19 mouse cellular contexts compared by ENCODE assay signal in genomic region chr8:109485530-109485929, GRCm38 (mm10). TPM values are rescaled to one million over a fixed set of nuclear protein-coding genes. Genes with fewer than 3 reads are reported as not detected.
"Had no signal": no experiment of that assay in that cellular context is flagged by ENCODE, and none has a peak within 500 bp of the region (broad histone marks: within the 10 kb centered on the region; RNA-seq: fewer than 3 reads in every experiment).

No protein-coding gene starts in this region.

- H3K4me1 ChIP-seq: liver, embryonic 12.5 days; lung, embryonic 15.5 days; megakaryocyte, embryonic 14.5 days; midbrain, embryonic 15.5 days; stomach, embryonic 15.5 days had no signal

- H3K27ac ChIP-seq: liver, embryonic 12.5 days; liver, embryonic 14.5 days; lung, embryonic 15.5 days; midbrain, embryonic 13.5 days; midbrain, embryonic 15.5 days; stomach, embryonic 15.5 days; stomach, postnatal 0 days had no signal

- H3K9ac ChIP-seq: liver, embryonic 12.5 days; liver, embryonic 14.5 days; lung, embryonic 15.5 days; midbrain, embryonic 13.5 days; midbrain, embryonic 15.5 days; stomach, embryonic 15.5 days had no signal

- ATAC-seq: liver, embryonic 12.5 days; lung, postnatal 0 days; midbrain, embryonic 13.5 days; midbrain, embryonic 15.5 days had no signal

- H3K4me2 ChIP-seq: liver, embryonic 12.5 days; lung, embryonic 15.5 days; midbrain, embryonic 11.5 days; midbrain, embryonic 13.5 days; midbrain, embryonic 15.5 days; stomach, embryonic 15.5 days had no signal

- H3K9me3 ChIP-seq: liver, embryonic 12.5 days; lung, embryonic 15.5 days; midbrain, embryonic 13.5 days; midbrain, embryonic 15.5 days; stomach, embryonic 15.5 days had no signal

- H3K27me3 ChIP-seq: liver, embryonic 12.5 days; lung, embryonic 15.5 days; megakaryocyte, embryonic 14.5 days; midbrain, embryonic 13.5 days; midbrain, embryonic 15.5 days; stomach, embryonic 15.5 days had no signal

- DNase-seq: lung, adult 18-20 months; lung, postnatal 4 days; right cerebral cortex, postnatal 14 days; thymus, adult 2 months; thymus, postnatal 25 days; thymus, postnatal 4 days had no signal

- H3K4me3 ChIP-seq: liver, embryonic 12.5 days; lung, embryonic 15.5 days; megakaryocyte, embryonic 14.5 days; midbrain, embryonic 13.5 days; midbrain, embryonic 15.5 days; stomach, embryonic 15.5 days had no signal

- H3K36me3 ChIP-seq: liver, embryonic 12.5 days; lung, embryonic 15.5 days; midbrain, embryonic 13.5 days; midbrain, embryonic 15.5 days; stomach, embryonic 15.5 days had no signal

RNA-seq across cellular contexts. Expression of gene Pmfbp1, which starts 8.3 kb away (rescaled TPM):
- total RNA-seq: neutrophil, adult 5-6 weeks had no signal
- polyA plus RNA-seq: liver, embryonic 12.5 days; liver, embryonic 14.5 days; liver, embryonic 16.5 days; lung, embryonic 15.5 days; lung, postnatal 0 days; spleen, adult 2 months; stomach, embryonic 15.5 days; stomach, postnatal 0 days; thymus, adult 2 months had no signal
